Mouse (Mus musculus): ENCODE measurements around the gene Mrps14. TPM values are rescaled to one million over a fixed set of nuclear protein-coding genes. Genes with fewer than 3 reads are reported as not detected.

Mrps14 gene
- total and polyA plus RNA-seq, 3 experiments, result 133 to 138 TPM; not detected in 1

- TF ChIP-seq RCOR1 (IDR thresholded peaks at IDR 0.05; ENCODE audit: low read depth, low read length), result peak; percentile 65
- peak in 1 of 2 experiments; percentile 57; a peak in 2 of 4 replicates for TF ChIP-seq POLR2A (IDR thresholded peaks at IDR 0.05; ENCODE audit: control insufficient read depth in 1 of 2, insufficient read depth in 1 of 2, low read depth in 1 of 2, low read length in 2 of 2, poor library complexity in 1 of 2)
- no peak for TF ChIP-seq ZNF384 (IDR thresholded peaks at IDR 0.05; ENCODE audit: low read depth, low read length)
- TF ChIP-seq JUND (IDR thresholded peaks at IDR 0.05; ENCODE audit: low read depth, low read length), result no peak
- peak; percentile 95 for TF ChIP-seq USF1 (IDR thresholded peaks at IDR 0.05; ENCODE audit: low read depth, low read length)
- peak; percentile 91; the same call in 1 of the 2 replicates for TF ChIP-seq CHD1 (IDR thresholded peaks at IDR 0.05; ENCODE audit: low read depth, low read length)
- TF ChIP-seq ZMIZ1 (IDR thresholded peaks at IDR 0.05; ENCODE audit: low read depth, low read length), result no peak
- TF ChIP-seq HCFC1 (IDR thresholded peaks at IDR 0.05; ENCODE audit: low read depth, low read length), result 0 out of 2 replicates have a peak, but pooled peaks have one; percentile 50
- TF ChIP-seq ZC3H11A (IDR thresholded peaks at IDR 0.05; ENCODE audit: low read depth, low read length), result no peak
- TF ChIP-seq MXI1 (IDR thresholded peaks at IDR 0.05; ENCODE audit: low read depth, low read length), result peak; percentile 99
- TF ChIP-seq ETS1 (IDR thresholded peaks at IDR 0.05; ENCODE audit: low read depth, low read length), result peak; percentile 69
- TF ChIP-seq KAT2A (conservative IDR thresholded peaks at IDR 0.05; ENCODE audit: low read depth, low read length), result no peak
Observed at GRCm38 (mm10) chr1:160211597-160212122, 16.6 kb downstream of the Mrps14 start (continued).

- peak overlapping the region; percentile 86 to 96 for H3K4me3 ChIP-seq (ENCODE audit: control insufficient read depth in 1 of 2, insufficient read depth in 1 of 2, low read depth in 2 of 2, low read length in 2 of 2)
- peak; percentile 37; the same call in 1 of the 2 replicates for TF ChIP-seq CHD1 (IDR thresholded peaks at IDR 0.05; ENCODE audit: low read depth, low read length)
- TF ChIP-seq CTCF (IDR thresholded peaks at IDR 0.05 in 2 of 3, conservative IDR thresholded peaks at IDR 0.05 in 1 of 3; ENCODE audit: control insufficient read depth in 1 of 3, insufficient read depth in 1 of 3, low read depth in 2 of 3, low read length in 3 of 3, poor library complexity in 1 of 3, severe bottlenecking in 1 of 3), result no peak
- peak; percentile 66 for DNase-seq (ENCODE audit: low read depth, low spot score)
- H3K36me3 ChIP-seq (ENCODE audit: control insufficient read depth in 1 of 2, insufficient read depth in 2 of 2, low read length in 2 of 2), result peaks cover 3 to 28% of the 10 kb centered on the region in 2 experiments; a peak in 3 of 4 replicates
- peak overlapping the region; percentile 91 for H3K9ac ChIP-seq (ENCODE audit: control insufficient read depth, low read depth, low read length, poor library complexity, severe bottlenecking)
- peaks cover 0 to 14% of the 10 kb centered on the region in 2 experiments; a peak in 2 of 4 replicates for H3K4me1 ChIP-seq (ENCODE audit: control insufficient read depth in 1 of 2, insufficient read depth in 2 of 2, low read length in 2 of 2)
- peaks cover 38% of the 10 kb centered on the region for H3K79me2 ChIP-seq (ENCODE audit: control insufficient read depth, insufficient read depth, low read length, poor library complexity)
- H3K27me3 ChIP-seq (ENCODE audit: control insufficient read depth in 1 of 2, insufficient read depth in 2 of 2, low read length in 2 of 2), result no peaks in the 10 kb centered on the region
- H3K9me3 ChIP-seq (replicated peaks; ENCODE audit: insufficient read depth, low read length), result no peaks in the 10 kb centered on the region
- H3K27ac ChIP-seq (ENCODE audit: control insufficient read depth, low read depth, low read length), result peak overlapping the region; percentile 83
Observed at GRCm38 (mm10) chr1:160212123-160212691, 17.2 kb downstream of the Mrps14 start.

GRCm38 (mm10) chr1:160212703-160213669 is 18.0 kb downstream of the Mrps14 start, which contains the start of gene Cacybp:
Gene Cacybp, minus strand, starts transcription at chr1:160212875.
- H3K4me1 ChIP-seq (ENCODE audit: control insufficient read depth in 1 of 2, insufficient read depth in 2 of 2, low read length in 2 of 2), result peaks cover 0 to 14% of the 10 kb centered on the region in 2 experiments; a peak in 2 of 4 replicates
- H3K79me2 ChIP-seq (ENCODE audit: control insufficient read depth, insufficient read depth, low read length, poor library complexity), result peaks cover 36% of the 10 kb centered on the region
- peaks cover 0 to 28% of the 10 kb centered on the region in 2 experiments; a peak in 3 of 4 replicates for H3K36me3 ChIP-seq (ENCODE audit: control insufficient read depth in 1 of 2, insufficient read depth in 2 of 2, low read length in 2 of 2)
- H3K9me3 ChIP-seq (replicated peaks; ENCODE audit: insufficient read depth, low read length), result no peaks in the 10 kb centered on the region
- H3K27me3 ChIP-seq (ENCODE audit: control insufficient read depth in 1 of 2, insufficient read depth in 2 of 2, low read length in 2 of 2), result no peaks in the 10 kb centered on the region
- H3K27ac ChIP-seq (ENCODE audit: control insufficient read depth, low read depth, low read length), result peak within 1 kb of the TSS; percentile 99
- H3K4me3 ChIP-seq (ENCODE audit: control insufficient read depth in 1 of 2, insufficient read depth in 1 of 2, low read depth in 2 of 2, low read length in 2 of 2), result peak within 1 kb of the TSS; percentile 86 to 96
- H3K9ac ChIP-seq (ENCODE audit: control insufficient read depth, low read depth, low read length, poor library complexity, severe bottlenecking), result peak within 1 kb of the TSS; percentile 97
- DNase-seq (ENCODE audit: low read depth, low spot score), result peak; percentile 99
- peak in 1 of 2 experiments; percentile 24; a peak in 1 of 4 replicates for TF ChIP-seq EP300 (IDR thresholded peaks at IDR 0.05; ENCODE audit: low read depth in 1 of 2, low read length in 2 of 2)
- peak; percentile 87 for TF ChIP-seq MYC (IDR thresholded peaks at IDR 0.05; ENCODE audit: low read depth, low read length)
- peak; percentile 78 for TF ChIP-seq TCF12 (IDR thresholded peaks at IDR 0.05; ENCODE audit: low read depth, low read length)
- TF ChIP-seq UBTF (IDR thresholded peaks at IDR 0.05; ENCODE audit: borderline replicate concordance, insufficient read depth, low read depth, low read length), result peak; percentile 60; the same call in 1 of the 2 replicates
- TF ChIP-seq GABPA (IDR thresholded peaks at IDR 0.05; ENCODE audit: low read depth, low read length), result no peak
- peak; percentile 95 for TF ChIP-seq NRF1 (IDR thresholded peaks at IDR 0.05; ENCODE audit: insufficient read depth, low read depth, low read length, poor library complexity, severe bottlenecking)
- TF ChIP-seq TAL1 (IDR thresholded peaks at IDR 0.05; ENCODE audit: low read length), result no peak
- no peak for TF ChIP-seq JUND (IDR thresholded peaks at IDR 0.05; ENCODE audit: low read depth, low read length)
- TF ChIP-seq POLR2A (IDR thresholded peaks at IDR 0.05; ENCODE audit: control insufficient read depth in 1 of 2, insufficient read depth in 1 of 2, low read depth in 1 of 2, low read length in 2 of 2, poor library complexity in 1 of 2), result peak; percentile 61 to 96
- TF ChIP-seq MXI1 (IDR thresholded peaks at IDR 0.05; ENCODE audit: low read depth, low read length), result peak; percentile 71
- TF ChIP-seq USF1 (IDR thresholded peaks at IDR 0.05; ENCODE audit: low read depth, low read length), result peak; percentile 73
- peak; percentile 64 to 71 (median 64) for TF ChIP-seq CTCF (IDR thresholded peaks at IDR 0.05 in 2 of 3, conservative IDR thresholded peaks at IDR 0.05 in 1 of 3; ENCODE audit: control insufficient read depth in 1 of 3, insufficient read depth in 1 of 3, low read depth in 2 of 3, low read length in 3 of 3, poor library complexity in 1 of 3, severe bottlenecking in 1 of 3)
- no peak for TF ChIP-seq USF2 (IDR thresholded peaks at IDR 0.05; ENCODE audit: borderline replicate concordance in 1 of 2, insufficient read depth in 1 of 2, low read depth in 1 of 2, low read length in 2 of 2)
- peak; percentile 93 for TF ChIP-seq CHD2 (IDR thresholded peaks at IDR 0.05; ENCODE audit: low read length)
